Mouse (Mus musculus) urinary bladder, postnatal 14 days (tissue): ENCODE data around the gene Srgap3.

Experiments
- DNase-seq: peaks from one replicate; pipeline ENCODE4 v3.0.0; 2021; ENCODE audit warnings: low spot score

Srgap3 gene

DNA sequence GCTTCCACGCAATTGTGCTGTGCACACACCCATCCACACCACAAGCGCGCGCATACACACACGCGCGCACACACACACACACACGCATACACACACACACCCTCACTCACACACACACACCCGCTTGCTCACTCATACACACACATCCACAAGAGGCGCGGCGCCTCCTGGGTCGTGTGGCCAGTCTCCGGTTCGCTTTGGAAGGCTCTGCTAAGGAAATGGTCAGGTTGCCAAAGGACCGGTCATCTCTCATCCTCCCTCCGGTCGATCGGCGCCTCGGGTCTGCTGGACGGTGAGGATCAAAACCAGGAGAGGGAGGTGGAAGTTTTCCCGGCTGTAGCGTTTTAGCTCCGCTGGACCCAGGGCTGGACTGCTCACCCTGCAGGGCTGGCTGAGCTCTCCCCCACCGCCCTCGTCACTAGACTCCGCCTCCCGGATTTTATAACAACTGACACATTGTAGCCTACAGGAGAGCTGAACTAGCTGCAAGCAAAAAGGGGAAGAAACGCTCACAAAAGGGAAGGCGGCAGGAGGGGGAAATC, at the start of gene Srgap3:
Gene Srgap3 (minus strand): TSS at position 372 of the 542 bp plus-strand sequence.
- peak; percentile 85 for DNase-seq

DNA sequence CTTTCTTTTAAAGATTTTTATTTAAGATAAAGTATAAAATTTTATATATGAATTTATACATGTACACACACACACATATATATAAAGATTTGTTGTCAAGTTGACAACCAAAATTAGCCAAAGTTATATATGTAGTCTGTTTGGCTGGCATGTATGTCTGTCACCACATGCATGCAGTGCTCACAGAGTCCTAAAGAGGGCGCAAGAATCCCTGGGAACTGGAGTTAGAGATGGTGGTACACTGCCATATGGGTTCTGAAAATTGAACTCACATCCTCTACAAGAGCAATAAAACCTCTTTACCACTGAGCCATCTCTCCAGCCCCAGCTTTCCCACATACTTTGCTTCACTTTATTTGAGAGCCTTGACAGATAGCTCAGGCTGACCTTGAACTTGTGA, 48.6 kb upstream of the Srgap3 start:
- DNase-seq: no peak

DNA sequence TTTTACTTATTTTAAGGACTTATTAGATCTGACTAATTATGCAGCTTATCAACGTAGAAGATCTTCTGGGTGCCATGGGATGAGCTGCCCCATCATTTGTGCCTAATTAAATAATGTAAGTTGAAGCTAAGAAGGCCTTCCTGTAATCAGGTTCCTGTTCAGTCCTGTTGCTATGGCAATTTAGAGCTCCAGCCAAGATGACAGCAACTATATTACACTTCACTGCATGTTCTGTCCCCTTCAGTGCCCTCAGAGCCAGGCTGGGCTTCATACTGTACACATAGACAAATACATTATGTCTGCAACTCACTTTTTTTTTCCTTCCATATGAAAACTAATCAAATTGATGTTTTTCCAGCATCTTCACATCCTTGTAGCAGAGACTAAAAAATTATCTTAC, 43.1 kb upstream of the Srgap3 start:
- DNase-seq: no peak

DNA sequence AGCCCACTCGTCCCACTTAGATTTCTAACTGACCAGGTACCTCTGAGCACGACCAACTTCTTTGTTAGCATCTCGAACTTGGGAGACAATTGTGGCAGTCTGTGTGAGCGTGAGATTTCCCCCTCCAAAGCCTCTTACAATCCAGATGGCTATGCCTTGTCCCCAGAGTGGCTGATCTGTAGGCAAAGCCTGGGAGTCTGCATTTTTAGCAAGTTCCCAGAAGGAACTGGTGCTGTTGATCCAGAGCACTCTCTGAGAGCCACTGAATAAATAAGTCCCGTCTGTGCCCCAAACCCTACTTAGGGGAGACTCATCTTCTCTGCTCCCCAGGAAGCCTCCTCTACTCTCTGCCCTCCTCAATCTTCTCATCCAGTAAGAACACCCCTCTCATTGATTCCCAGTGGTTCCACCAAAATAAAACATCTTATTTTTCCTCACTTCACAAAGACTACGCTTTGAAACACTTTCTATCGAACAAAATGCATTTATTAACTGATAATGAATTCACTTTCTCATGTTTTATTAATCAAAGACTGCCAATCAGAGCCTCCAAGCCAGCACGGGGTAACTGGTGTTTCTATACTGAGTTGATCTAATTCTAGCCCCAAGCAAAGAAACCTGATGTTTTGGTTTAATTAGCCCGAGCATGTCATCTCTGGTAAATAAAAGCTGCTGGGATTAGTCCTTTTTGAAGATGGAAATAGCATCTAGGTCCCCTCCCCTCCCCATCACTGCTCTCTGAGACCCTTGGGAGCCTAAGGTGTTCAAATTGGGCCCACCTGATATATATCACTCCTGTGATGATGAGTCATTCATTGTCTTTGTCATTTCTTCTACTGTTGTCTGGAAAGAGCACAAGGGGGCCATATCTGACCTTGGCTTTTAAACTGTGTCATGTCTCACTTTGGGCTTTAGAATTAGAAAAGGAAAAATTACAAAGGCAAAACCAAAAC, 38.6 kb upstream of the Srgap3 start:
- no peak for DNase-seq

DNA sequence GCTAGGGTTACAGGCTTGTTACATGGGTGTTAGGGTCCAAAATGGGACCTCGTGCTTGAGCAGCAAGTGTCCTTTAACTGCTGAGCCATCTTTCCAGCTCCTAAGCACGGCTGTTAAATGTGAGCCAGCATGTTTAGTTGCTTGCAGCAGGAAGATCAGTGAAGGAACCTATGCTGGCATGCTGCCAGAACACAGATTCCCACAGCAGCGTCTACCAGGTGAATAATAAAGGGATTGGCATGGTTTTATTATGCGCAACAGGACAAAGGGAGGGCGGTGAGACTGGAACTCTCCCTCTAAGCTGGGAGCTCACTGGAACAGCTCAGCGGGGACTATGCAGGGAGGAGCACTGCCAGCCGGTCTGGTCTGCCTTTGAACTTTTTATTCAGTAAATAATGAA, 35.2 kb upstream of the Srgap3 start:
- peak; percentile 27 for DNase-seq

DNA sequence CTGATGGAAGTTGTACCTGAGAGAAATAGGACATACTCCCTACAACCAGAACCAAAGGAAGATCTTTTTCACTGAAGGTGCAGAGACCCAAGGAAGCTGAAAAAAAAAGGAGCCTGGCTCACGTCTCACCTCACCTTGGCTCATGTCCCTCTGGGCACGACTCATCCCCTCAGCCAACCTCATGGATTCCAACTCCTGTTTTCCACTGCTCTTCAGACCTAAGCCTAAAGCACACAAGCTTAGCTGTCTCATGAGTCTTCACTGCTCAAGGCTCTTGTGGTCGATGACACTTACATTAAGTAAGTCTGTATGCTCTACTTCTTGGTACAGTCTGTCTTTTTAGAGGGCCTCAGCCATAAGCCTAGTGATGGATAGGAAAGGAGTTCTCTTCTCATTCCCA, 31.9 kb upstream of the Srgap3 start:
- DNase-seq: no peak

DNA sequence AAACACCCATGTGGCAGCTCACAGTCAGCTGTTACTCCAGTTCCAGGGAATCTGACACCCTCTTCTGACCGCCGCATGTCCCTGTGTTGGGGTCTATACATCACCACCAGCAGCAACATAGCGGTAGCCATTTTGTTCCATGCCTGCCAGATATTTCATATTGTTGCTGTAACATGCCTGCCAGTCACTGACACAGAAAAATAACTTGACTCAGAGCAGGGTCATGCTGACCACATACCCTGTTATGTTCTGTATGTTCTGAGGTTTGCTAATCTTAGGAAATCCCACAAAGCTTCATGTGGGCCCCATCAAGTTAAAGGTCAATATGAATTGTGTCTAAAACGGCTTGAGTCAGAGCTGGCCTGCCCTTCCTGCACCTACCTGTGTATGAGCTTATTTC, 30.2 kb upstream of the Srgap3 start:
- no peak for DNase-seq

DNA sequence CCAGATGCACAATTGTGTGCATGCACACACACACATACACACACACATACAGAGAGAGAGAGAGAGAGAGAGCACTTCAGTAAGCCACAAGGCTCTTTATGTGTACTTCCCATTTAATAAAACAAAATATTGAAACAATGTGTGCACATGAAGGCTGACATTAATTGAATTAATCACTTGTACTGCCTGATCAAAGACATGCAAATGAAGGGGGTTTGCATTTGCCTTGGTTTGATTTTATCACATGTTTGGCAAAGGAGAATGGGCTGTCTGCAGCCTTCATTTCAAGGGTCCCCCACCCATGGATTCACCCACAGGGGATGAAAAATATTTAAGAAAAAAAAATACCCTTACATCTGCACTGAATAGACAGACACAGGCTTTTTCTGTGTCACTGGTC, 29.5 kb upstream of the Srgap3 start:
- no peak for DNase-seq

DNA sequence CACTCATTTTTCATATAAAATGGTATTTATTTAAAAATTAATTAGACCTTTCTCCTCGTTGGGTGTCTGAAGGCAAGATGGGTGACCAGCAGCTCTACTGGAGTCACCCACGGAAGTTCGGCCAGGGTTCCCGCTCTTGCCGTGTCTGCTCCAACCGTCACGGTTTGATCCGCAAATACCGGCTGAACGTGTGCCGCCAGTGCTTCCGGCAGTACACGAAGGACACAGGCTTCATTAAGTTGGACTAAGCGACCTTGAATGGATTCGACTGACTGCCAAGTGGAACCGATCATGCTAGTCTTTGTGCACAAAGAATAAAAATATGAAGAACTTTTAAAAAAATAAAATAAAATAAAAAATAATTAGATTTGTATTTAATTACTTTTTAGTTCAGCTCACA, 29.1 kb upstream of the Srgap3 start:
- DNase-seq: no peak

DNA sequence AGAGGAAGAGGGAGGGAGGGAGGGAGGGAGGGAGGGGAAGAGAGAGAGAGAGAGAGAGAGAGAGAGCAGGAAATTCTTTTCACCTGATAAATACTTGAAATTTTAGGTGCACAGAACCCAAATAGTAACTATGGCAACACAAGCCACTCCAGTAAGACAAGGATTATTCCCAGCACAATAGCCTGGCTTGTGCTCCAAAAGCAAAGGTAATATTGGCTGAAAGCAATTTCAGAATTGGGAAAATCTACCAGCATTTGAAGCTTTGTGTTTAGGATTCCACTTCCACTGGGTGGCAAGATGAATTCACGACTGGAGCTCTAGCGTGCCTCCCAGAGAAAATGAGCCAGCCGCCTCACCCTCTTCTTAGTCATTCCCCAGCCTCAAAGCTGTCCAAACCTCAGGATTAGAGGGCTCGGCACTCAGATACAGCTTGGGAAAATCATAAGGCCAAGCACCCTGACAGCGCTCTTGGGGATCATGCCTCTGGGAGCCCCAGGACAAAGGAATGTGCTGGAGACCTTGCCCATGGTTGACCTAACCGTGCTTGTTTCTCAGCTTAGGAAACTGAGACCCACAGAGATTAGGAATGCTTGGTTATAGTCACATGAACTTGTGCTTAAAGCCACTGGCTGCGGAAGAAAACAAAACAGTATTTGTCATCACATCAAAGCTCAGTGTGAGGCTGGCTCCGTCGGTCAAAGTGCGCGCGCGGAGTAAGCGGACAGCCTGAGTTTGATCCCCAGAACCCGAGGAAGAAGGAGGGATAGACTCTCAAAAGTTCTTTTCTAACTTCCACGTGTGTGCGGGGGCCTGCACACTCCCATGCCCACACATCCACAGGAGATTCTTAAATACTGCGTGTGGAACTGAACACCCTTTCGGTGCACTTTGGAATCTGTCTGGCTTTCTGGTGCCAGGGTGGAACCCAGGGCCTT, 27.0 kb upstream of the Srgap3 start:
- no peak for DNase-seq

DNA sequence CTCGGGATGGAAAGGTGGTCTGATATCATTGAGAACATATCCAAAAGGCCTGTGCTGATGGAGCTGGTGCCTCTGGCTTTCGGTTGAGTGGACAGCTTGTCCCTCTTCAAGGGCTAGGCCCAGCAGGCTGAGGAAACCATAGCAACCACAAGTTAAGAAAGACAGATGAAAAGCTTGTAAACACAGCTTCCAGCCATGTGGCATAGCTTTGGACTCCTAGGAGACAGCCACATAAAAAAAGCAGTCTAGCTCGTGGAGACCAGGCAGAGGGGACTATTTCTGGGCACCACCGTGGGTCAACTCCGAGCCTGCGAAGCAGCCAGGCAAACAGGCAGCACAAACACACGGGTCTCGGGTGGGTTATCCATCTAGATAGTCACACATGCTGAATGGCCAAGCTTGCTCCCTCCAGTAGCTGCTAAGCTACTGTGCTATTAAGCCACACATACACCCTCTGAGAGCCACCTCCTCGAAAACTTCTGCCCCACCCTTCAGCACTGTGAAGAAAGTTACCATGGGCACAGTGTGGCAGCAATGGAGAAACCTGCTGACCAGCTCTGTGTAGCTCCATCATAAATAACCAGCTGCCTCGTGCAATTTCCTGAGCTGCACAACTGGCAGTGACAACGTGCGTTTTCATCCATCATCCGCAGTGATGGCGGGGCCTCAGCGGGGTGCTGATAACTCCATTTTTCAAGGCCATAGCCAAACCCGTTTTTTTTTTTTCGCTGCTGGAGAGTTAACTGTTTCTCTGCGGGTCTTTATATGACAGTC, 26.0 kb upstream of the Srgap3 start:
- DNase-seq: no peak

DNA sequence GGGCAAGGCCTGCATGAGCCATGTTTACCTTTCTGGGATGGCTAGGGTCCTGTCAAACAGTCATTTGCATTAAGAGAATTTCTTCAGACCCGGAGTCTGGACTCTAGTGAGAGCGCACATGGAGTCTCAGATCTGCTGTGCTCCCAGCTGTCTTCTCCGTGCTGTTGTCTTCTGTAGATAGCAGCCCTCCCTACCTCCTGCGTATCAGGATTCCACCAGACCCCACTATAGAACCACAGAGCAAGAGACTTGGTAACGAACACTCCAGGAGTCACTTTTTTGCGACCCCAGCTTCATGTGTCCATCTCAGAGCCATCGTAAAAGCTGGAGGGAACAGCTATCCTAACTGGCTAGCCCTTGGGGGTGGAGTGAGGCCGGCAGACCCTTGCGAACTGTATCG, 25.1 kb upstream of the Srgap3 start:
- DNase-seq: no peak

DNA sequence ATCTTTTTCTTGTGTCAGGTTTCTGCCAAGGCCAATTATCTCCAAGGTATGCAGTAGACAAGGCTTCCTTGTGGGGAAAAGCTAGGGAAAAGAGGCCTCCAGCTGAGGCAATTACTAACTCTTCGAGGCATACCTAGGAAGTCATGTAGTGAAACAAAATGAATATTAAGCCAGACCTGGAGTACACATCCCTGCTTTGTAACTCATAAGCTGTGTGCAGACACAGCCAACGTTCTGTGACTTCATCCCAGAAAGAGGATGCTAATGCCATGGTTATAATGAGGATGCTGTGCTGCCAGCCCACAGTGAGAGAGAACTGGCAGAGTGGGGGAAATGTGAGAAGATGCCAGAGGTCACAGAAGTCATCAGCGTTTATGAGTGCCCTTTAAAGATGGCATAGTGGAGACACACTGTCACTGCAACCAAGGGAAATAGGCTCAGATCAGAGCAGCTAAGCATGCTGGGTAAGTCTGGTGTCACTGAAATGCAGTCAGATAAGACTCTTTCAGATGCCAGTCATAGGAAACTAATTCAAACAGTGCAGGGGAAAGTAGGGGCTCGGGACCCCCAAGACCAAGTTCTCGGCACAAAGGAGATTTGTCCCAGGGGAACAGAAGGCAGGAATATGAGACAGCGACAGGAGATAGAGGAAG, 24.2 kb upstream of the Srgap3 start:
- no peak for DNase-seq

DNA sequence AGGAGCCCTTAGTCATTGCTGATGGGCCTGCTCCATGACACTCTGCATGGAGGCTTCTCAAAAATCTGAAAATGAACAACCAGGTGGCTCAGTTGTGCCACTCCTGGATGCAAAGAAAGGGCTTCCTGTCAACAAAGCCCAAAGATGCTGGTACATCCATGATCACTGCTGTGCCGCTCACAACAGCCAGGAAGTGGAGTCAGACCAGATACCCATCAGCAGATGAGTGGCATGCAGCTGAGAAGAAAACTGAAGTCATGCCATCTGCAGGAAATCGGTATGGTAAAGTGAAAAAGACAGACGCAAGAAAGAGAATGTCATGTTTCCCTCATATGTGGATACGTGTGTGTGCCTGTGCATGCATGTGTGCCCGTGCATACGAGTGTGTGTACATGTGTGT, 20.3 kb upstream of the Srgap3 start:
- DNase-seq: no peak

DNA sequence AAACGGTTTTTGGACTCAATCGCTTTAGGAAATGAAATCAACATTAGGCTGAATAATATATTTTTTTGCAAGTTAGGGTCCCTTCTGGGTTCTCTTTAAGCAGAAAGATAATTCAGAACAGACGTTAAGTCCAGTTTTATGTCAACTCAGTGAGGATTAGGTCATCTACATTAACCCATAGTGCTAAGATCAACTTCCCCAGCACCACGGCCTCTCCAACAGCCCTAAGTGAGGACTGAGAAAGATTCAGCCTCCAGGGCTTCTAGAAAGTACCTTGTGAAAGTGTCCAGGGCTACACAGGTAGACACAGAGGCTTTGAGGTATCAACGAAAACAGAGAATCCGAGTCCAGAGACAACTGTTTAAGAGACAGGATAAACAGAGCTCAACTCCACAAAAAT, 11.3 kb upstream of the Srgap3 start:
- no peak for DNase-seq

DNA sequence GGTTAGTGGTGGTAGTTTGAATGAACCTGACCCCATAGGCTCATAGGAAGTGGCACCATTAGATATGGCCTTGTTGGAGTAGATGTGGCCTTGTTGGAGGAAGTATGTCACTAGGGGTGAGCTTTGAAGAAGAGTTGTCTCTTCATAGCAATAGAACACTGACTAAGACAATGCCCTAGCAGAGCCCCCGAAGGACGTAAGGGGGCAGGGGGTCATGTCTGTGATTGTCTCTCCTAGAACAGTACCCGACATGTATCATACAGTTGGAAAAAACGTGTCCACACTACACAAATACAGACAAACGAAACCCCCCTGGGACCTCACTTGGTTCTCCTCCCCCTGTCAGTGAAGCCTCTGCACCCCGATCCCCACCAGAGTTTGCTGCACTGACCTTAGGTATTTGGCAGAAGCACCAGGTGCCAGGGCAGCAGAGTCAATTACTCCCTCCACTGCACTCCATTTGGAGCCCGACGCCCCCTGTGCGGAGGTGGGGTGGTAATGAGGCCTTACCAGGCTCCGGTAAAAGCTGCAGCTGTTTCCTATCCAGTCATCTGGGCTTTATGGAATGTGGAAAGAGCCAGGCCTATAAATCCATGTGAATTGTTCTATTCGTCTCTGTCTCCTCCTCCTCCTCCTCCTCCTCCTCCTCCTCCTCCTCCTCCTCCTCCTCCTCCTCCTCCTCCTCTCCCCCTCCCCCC, 10.7 kb upstream of the Srgap3 start:
- no peak for DNase-seq

DNA sequence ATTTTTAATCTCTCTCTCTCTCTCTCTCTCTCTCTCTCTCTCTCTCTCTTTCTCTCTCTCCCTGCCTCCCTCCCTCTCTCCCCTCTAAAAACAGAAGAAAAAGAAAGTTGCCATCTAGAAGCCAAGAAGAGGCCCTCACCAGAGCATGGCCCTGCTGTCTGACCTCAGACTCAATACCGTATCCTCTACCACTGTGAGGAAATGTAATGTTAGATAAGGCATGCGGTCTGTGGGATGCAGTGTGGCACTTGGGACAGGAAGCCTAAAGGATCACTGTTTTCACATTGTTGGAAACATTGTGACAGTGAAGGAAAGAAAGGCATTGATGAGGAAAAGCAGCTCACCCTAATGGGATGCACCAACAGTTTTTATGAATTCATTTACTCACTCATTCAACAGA, 8.7 kb upstream of the Srgap3 start:
- DNase-seq: no peak

DNA sequence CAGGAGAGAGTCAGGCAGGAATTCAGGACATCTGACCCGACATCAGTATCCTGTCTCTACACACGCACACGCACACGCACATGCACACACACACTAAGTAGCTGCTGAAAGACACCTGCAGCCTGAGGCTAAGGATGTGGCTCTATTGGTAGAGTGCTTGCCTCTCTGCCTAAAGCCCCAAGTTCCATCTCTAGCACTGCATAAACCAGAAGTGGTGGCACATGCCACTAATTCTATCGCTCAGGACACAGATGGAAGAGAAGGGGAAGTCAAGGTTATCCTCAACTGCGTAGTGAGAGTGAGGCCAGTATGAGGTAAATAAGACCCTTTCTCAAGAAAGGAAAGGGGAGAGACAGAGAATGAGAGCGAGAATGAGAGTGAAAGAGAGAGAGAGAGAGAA, 6.8 kb upstream of the Srgap3 start:
- DNase-seq: no peak

DNA sequence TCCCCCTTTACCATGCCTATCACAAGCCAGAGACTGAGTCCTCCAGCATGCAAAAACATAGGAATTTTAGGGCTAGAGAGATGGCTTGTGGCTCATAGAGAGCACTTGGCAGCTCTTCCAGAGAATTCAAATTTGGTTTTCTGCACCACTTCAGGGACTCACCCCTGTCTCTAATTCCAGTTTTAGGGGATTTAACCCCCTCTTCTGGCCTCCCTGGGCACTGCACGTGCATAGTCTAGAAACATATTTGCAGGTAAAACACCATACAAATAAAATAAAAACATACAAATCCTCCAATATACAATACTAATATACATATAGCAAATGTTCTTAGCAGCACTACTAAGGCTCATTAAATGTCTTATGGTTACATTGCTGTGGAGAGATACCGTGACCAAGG, 4.2 kb upstream of the Srgap3 start:
- DNase-seq: no peak

DNA sequence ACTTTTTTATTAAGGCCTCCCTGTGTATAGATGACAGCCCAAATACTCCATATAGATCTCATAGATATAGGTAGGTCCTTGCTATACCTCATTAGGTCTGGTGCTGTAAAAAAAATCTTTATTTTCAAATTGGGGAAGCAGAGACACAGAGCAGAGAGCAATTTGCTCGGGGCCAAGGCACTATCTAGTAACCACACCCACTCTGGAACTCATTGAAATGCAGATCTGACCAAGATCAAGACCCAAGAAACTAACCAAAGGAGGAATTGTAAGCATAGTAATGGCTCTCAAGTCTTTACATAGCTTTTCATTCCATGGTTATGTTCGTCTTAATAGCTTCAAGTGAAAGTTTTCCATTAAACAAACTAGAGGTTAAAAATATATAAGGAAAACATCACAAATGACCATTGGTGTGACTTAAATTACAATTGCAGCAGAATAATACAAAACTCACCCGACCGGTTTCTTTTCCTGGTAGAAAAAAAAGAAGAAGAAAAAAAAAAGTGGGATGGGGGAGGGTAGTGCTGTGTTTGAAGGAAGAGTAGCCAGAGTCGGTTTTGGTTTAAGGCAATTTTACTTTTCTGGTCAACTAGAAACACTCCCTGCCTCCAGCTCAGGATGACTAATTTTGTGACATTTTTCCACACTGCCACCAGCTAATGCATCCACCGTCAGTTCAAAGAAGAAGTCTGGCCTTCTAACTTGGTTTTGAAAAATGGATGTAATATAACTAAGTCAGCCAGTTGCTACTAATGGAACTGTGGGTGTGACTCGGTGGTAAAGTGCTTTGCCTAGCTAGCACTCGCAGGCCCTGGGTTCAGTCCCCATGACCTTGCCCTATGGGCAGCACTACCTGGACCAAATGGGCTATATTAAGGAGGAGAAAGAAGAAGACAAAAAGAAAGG, 3.4 kb upstream of the Srgap3 start:
- no peak for DNase-seq
